Mouse (Mus musculus) ES-E14 (cell line): ENCODE data around the gene Map4k5.

Experiments used
- HCFC1 ChIP-seq: IDR thresholded peaks from 2 replicates; pipeline ENCODE4 v1.6.1; 2012; ENCODE audit warnings: low read length, inconsistent platforms, borderline replicate concordance; ENCODE audit not compliant: insufficient read depth
- ZC3H11A ChIP-seq: IDR thresholded peaks from 2 replicates; pipeline ENCODE4 v1.6.1; 2012; ENCODE audit warnings: low read depth, mild to moderate bottlenecking, inconsistent platforms, low read length, borderline replicate concordance

DNA sequence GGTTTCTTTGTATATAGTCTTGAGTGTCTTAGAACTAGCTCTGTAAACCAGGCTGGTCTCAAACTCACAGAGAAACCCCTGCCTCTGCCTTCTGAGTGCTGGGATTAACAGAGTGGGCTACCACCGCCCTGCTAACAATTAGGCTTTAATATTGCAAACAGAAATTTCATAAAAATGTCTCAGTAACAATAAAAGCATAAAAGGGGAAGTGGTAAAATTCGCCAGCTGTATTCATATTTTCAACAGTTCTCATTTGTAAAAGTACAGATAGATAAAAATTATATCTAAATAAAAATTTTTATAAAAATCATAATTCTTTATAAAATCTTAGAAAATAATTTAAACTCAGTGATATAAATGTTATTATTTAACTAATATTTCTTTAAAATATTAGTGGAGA lies 39.1 kb downstream of the Map4k5 start:
- no peak for TF ChIP-seq HCFC1
- no peak for TF ChIP-seq ZC3H11A
